Mouse (Mus musculus): Measurements from ENCODE around the gene Ube2l3.
"Not testable (repeated sequence)": the region's sequence is repeated elsewhere in the genome, so short reads cannot be mapped to it uniquely, and the experiment has no call there.

DNA sequence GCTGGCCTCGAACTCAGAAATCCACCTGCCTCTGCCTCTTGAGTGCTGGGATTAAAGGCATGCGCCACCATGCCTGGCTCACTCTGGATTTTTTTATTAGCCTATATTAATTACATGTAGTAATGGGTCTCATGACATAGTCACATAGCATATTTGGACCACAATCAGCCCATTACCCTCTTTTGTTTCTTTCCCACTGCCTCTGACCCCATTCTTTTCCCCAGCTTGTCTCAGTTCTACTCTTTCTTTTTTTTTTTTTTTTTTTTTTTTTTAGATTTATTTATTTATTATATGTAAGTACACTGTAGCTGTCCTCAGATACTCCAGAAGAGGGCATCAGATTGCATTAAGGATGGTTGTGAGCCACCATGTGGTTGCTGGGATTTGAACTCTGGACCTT lies 29.1 kb upstream of the Ube2l3 start:
- TF ChIP-seq CTCF (conservative IDR thresholded peaks at IDR 0.05; ENCODE audit: insufficient read depth, insufficient read length, low read depth, low read length); POLR2A (IDR thresholded peaks at IDR 0.05; ENCODE audit: low read depth, low read length): not testable (repeated sequence)

All from kidney, adult 2 months (tissue).